12 mouse cellular contexts compared by ENCODE assay signal in genomic region chr1:158258685-158259292, GRCm38 (mm10).
"Had no signal": no experiment of that assay in that cellular context is flagged by ENCODE, and none has a peak within 500 bp of the region (broad histone marks: within the 10 kb centered on the region; RNA-seq: fewer than 3 reads in every experiment).

No protein-coding gene starts in this region.

- H3K9ac ChIP-seq: limb, embryonic 12.5 days; liver, embryonic 13.5 days; liver, postnatal 0 days; lung, embryonic 15.5 days; neural tube, embryonic 13.5 days had no signal

- H3K4me2 ChIP-seq: limb, embryonic 12.5 days; liver, embryonic 13.5 days; lung, embryonic 15.5 days; neural tube, embryonic 13.5 days had no signal

- H3K36me3 ChIP-seq: limb, embryonic 12.5 days; liver, embryonic 13.5 days; lung, embryonic 15.5 days; neural tube, embryonic 13.5 days had no signal

- DNase-seq: kidney, adult 18-20 months; kidney, postnatal 10 days; kidney, postnatal 4 days; liver; liver, embryonic 13.5 days; liver, postnatal 0 days; thymus, adult 2 months; thymus, postnatal 25 days had no signal

- H3K27me3 ChIP-seq: limb, embryonic 12.5 days; liver, embryonic 13.5 days; lung, embryonic 15.5 days had no signal

- H3K4me1 ChIP-seq: liver, embryonic 13.5 days; lung, embryonic 15.5 days; neural tube, embryonic 13.5 days had no signal

- ATAC-seq: liver, postnatal 0 days had no signal

- H3K27ac ChIP-seq: layer of hippocampus, adult 2 months; limb, embryonic 12.5 days; liver, embryonic 13.5 days; lung, embryonic 15.5 days; neural tube, embryonic 13.5 days had no signal

- H3K9me3 ChIP-seq: limb, embryonic 12.5 days; liver, embryonic 13.5 days; lung, embryonic 15.5 days; neural tube, embryonic 13.5 days had no signal

- H3K4me3 ChIP-seq: layer of hippocampus, adult 2 months; limb, embryonic 12.5 days; liver, embryonic 13.5 days; lung, embryonic 15.5 days; neural tube, embryonic 13.5 days had no signal
